Mouse (Mus musculus): ENCODE data around the gene Faiml. TPM values are rescaled to one million over a fixed set of nuclear protein-coding genes. Genes with fewer than 3 reads are reported as not detected.

Faiml gene
- polyA plus RNA-seq, 1 experiment from 2014 or later: not detected

Other genes starting within 250 kb of the Faiml start
- gene Gm1123, start 201.5 kb downstream of the Faiml start, polyA plus RNA-seq (2015; fragmentation: Nextera tagmentation; extraction: Ambion mirVana): not detected in 2 replicates
- 3.7 and 3.8 TPM in 2 replicates for gene Pik3cb, start 96.6 kb downstream of the Faiml start, polyA plus RNA-seq (2015; fragmentation: Nextera tagmentation; extraction: Ambion mirVana)
- gene Cep70, start 6.1 kb upstream of the Faiml start, polyA plus RNA-seq (2015; fragmentation: Nextera tagmentation; extraction: Ambion mirVana): 77.7 and 78.8 TPM in 2 replicates
- gene Esyt3, start 121.3 kb upstream of the Faiml start, polyA plus RNA-seq (2015; fragmentation: Nextera tagmentation; extraction: Ambion mirVana): 0.46 and 0.86 TPM in 2 replicates
- 58.8 and 59.5 TPM in 2 replicates for gene Mras, start 200.1 kb upstream of the Faiml start, polyA plus RNA-seq (2015; fragmentation: Nextera tagmentation; extraction: Ambion mirVana)
- 1.0 and 1.6 TPM in 2 replicates for gene Nme9, start 214.2 kb upstream of the Faiml start, polyA plus RNA-seq (2015; fragmentation: Nextera tagmentation; extraction: Ambion mirVana)